Mouse (Mus musculus): Measurements from ENCODE around the gene Hrasls5. TPM values are rescaled to one million over a fixed set of nuclear protein-coding genes. Genes with fewer than 3 reads are reported as not detected.

Hrasls5 gene
- polyA plus RNA-seq (2012; fragmentation: generic; extraction: Trizol): not detected
- long read RNA-seq, experiment 1: 0 reads
- long read RNA-seq, experiment 2: 0 reads

- Histone ChIP-seq H3K27me3 (ENCODE audit: control insufficient read depth, insufficient read depth, insufficient read length) (peaks cover 12% of the 10 kb centered on the region), H3K79me3 (ENCODE audit: low read depth) (no peaks in the 10 kb centered on the region), H3ac (ENCODE audit: control insufficient read depth, insufficient read length, low read depth) (no peak within 1 kb of the TSS), H3K4me3 (ENCODE audit: insufficient read depth, poor library complexity, severe bottlenecking) (no peak within 1 kb of the TSS), H3K36me3 (ENCODE audit: control insufficient read depth, insufficient read depth) (no peaks in the 10 kb centered on the region), H3K79me2 (ENCODE audit: control insufficient read depth, insufficient read depth) (no peaks in the 10 kb centered on the region)
- no peak for TF ChIP-seq MAX (IDR thresholded peaks at IDR 0.05)
- TF ChIP-seq MYOD1 (IDR thresholded peaks at IDR 0.05; ENCODE audit: control insufficient read depth, insufficient read length, low read depth): no peak
- TF ChIP-seq FOSL1 (IDR thresholded peaks at IDR 0.05; ENCODE audit: insufficient read depth, low read length, poor library complexity, severe bottlenecking): no peak
- no peak for TF ChIP-seq CTCF (IDR thresholded peaks at IDR 0.05; ENCODE audit: control insufficient read depth, insufficient read depth, insufficient read length)
- TF ChIP-seq CEBPB (IDR thresholded peaks at IDR 0.05; ENCODE audit: low read depth): no peak
- no peak for TF ChIP-seq MYOG (IDR thresholded peaks at IDR 0.05; ENCODE audit: control insufficient read depth, extremely low read depth, insufficient read length)
- TF ChIP-seq USF1 (IDR thresholded peaks at IDR 0.05; ENCODE audit: low read depth): no peak
Observed at GRCm38 (mm10) chr19:7611942-7612757, at the start of gene Hrasls5. TSS of gene Hrasls5 (plus strand) at chr19:7612541.

- Histone ChIP-seq H3K36me3 (ENCODE audit: control insufficient read depth, insufficient read depth) (no peaks in the 10 kb centered on the region), H3ac (ENCODE audit: control insufficient read depth, insufficient read length, low read depth) (no peak overlapping the region), H3K79me2 (ENCODE audit: control insufficient read depth, insufficient read depth) (no peaks in the 10 kb centered on the region), H3K27me3 (ENCODE audit: control insufficient read depth, insufficient read depth, insufficient read length) (no peaks in the 10 kb centered on the region), H3K4me3 (ENCODE audit: insufficient read depth, poor library complexity, severe bottlenecking) (no peak overlapping the region), H3K79me3 (ENCODE audit: low read depth) (no peaks in the 10 kb centered on the region)
- no peak for TF ChIP-seq FOSL1 (IDR thresholded peaks at IDR 0.05; ENCODE audit: insufficient read depth, low read length, poor library complexity, severe bottlenecking)
- TF ChIP-seq MYOD1 (IDR thresholded peaks at IDR 0.05; ENCODE audit: control insufficient read depth, insufficient read length, low read depth): no peak
Observed at GRCm38 (mm10) chr19:7562601-7563129, 49.7 kb upstream of the Hrasls5 start.

GRCm38 (mm10) chr19:7563676-7564075, 48.7 kb upstream of the Hrasls5 start:
- Histone ChIP-seq H3K79me2 (ENCODE audit: control insufficient read depth, insufficient read depth) (no peaks in the 10 kb centered on the region), H3K4me3 (ENCODE audit: insufficient read depth, poor library complexity, severe bottlenecking) (no peak overlapping the region), H3K27me3 (ENCODE audit: control insufficient read depth, insufficient read depth, insufficient read length) (no peaks in the 10 kb centered on the region), H3K36me3 (ENCODE audit: control insufficient read depth, insufficient read depth) (no peaks in the 10 kb centered on the region), H3ac (ENCODE audit: control insufficient read depth, insufficient read length, low read depth) (no peak overlapping the region), H3K79me3 (ENCODE audit: low read depth) (no peaks in the 10 kb centered on the region)
- TF ChIP-seq MAX (IDR thresholded peaks at IDR 0.05) (no peak), CEBPB (IDR thresholded peaks at IDR 0.05; ENCODE audit: low read depth) (no peak), MYOG (IDR thresholded peaks at IDR 0.05; ENCODE audit: control insufficient read depth, extremely low read depth, insufficient read length) (no peak), FOSL1 (IDR thresholded peaks at IDR 0.05; ENCODE audit: insufficient read depth, low read length, poor library complexity, severe bottlenecking) (no peak), MYOD1 (IDR thresholded peaks at IDR 0.05; ENCODE audit: control insufficient read depth, insufficient read length, low read depth) (no peak), CTCF (IDR thresholded peaks at IDR 0.05; ENCODE audit: control insufficient read depth, insufficient read depth, insufficient read length) (no peak), USF1 (IDR thresholded peaks at IDR 0.05; ENCODE audit: low read depth) (no peak)

GRCm38 (mm10) chr19:7564457-7564856, 47.9 kb upstream of the Hrasls5 start:
- no peaks in the 10 kb centered on the region for H3K27me3 ChIP-seq (ENCODE audit: control insufficient read depth, insufficient read depth, insufficient read length)

GRCm38 (mm10) chr19:7566826-7567225, 45.5 kb upstream of the Hrasls5 start:
- H3K4me3 ChIP-seq (ENCODE audit: insufficient read depth, poor library complexity, severe bottlenecking): no peak overlapping the region
- no peaks in the 10 kb centered on the region for H3K79me2 ChIP-seq (ENCODE audit: control insufficient read depth, insufficient read depth)
- no peaks in the 10 kb centered on the region for H3K79me3 ChIP-seq (ENCODE audit: low read depth)
- H3ac ChIP-seq (ENCODE audit: control insufficient read depth, insufficient read length, low read depth): no peak overlapping the region
- H3K27me3 ChIP-seq (ENCODE audit: control insufficient read depth, insufficient read depth, insufficient read length): no peaks in the 10 kb centered on the region
- H3K36me3 ChIP-seq (ENCODE audit: control insufficient read depth, insufficient read depth): no peaks in the 10 kb centered on the region
- TF ChIP-seq FOSL1 (IDR thresholded peaks at IDR 0.05; ENCODE audit: insufficient read depth, low read length, poor library complexity, severe bottlenecking): no peak
- TF ChIP-seq MYOD1 (IDR thresholded peaks at IDR 0.05; ENCODE audit: control insufficient read depth, insufficient read length, low read depth): no peak
- no peak for TF ChIP-seq MYOG (IDR thresholded peaks at IDR 0.05; ENCODE audit: control insufficient read depth, extremely low read depth, insufficient read length)
- TF ChIP-seq CTCF (IDR thresholded peaks at IDR 0.05; ENCODE audit: control insufficient read depth, insufficient read depth, insufficient read length): no peak
- no peak for TF ChIP-seq CEBPB (IDR thresholded peaks at IDR 0.05; ENCODE audit: low read depth)
- TF ChIP-seq USF1 (IDR thresholded peaks at IDR 0.05; ENCODE audit: low read depth): no peak
- no peak for TF ChIP-seq MAX (IDR thresholded peaks at IDR 0.05)

More at GRCm38 (mm10) chr19:7564457-7564856, 47.9 kb upstream of the Hrasls5 start:
- Histone ChIP-seq H3K79me2 (ENCODE audit: control insufficient read depth, insufficient read depth) (no peaks in the 10 kb centered on the region), H3ac (ENCODE audit: control insufficient read depth, insufficient read length, low read depth) (no peak overlapping the region), H3K79me3 (ENCODE audit: low read depth) (no peaks in the 10 kb centered on the region), H3K36me3 (ENCODE audit: control insufficient read depth, insufficient read depth) (no peaks in the 10 kb centered on the region), H3K4me3 (ENCODE audit: insufficient read depth, poor library complexity, severe bottlenecking) (no peak overlapping the region)
- TF ChIP-seq MAX (IDR thresholded peaks at IDR 0.05) (no peak), USF1 (IDR thresholded peaks at IDR 0.05; ENCODE audit: low read depth) (no peak), MYOG (IDR thresholded peaks at IDR 0.05; ENCODE audit: control insufficient read depth, extremely low read depth, insufficient read length) (no peak), CEBPB (IDR thresholded peaks at IDR 0.05; ENCODE audit: low read depth) (no peak), CTCF (IDR thresholded peaks at IDR 0.05; ENCODE audit: control insufficient read depth, insufficient read depth, insufficient read length) (no peak), FOSL1 (IDR thresholded peaks at IDR 0.05; ENCODE audit: insufficient read depth, low read length, poor library complexity, severe bottlenecking) (no peak), MYOD1 (IDR thresholded peaks at IDR 0.05; ENCODE audit: control insufficient read depth, insufficient read length, low read depth) (no peak)

Data from C2C12 (cell line).